Mouse (Mus musculus) liver, adult 2 months (tissue): ENCODE measurements at regions not wholly inside any gene's neighbourhood (a gene's known extent, or its start where the extent isn't known, plus 50 kb on each side); places are given as distances from the start of the nearest gene placed in this dataset.

Experiments
- CTCF ChIP-seq: fragments of 200-500 bp; IDR thresholded peaks from 2 replicates; pipeline ENCODE4 v1.5.1; 2011; ENCODE audit warnings: low read depth, low read length, control low read depth
- POLR2A ChIP-seq: fragments of 200-500 bp; IDR thresholded peaks from 2 replicates; pipeline ENCODE4 v1.6.1; 2011; ENCODE audit warnings: low read length, control low read depth; ENCODE audit not compliant: insufficient read depth; ENCODE audit errors: extremely low read depth

DNA sequence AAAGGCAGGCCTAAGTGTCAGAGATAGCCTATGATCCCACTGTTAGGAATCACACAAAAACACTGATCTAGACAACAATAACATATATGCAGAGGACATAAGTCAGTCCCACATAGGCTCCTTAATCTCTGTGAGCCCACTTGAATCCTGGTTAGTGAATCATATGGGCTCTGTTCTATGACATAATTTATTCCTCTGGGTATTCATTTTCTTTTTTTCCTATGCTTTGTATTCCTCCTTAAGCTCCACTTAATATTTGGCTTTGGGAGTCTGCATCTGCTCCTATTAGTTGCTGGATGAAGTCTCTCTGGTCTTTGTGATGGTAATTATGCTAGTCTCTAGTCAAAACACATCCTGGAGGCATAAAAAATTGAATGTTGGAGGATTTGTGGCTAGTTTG is 738.7 kb upstream of the Cdh20 start:
- TF ChIP-seq CTCF (no peak), POLR2A (no peak)
